Mouse (Mus musculus): ENCODE measurements around the gene Pias1.

- no peak for TF ChIP-seq CTCF (IDR thresholded peaks at IDR 0.05 in 2 of 3, conservative IDR thresholded peaks at IDR 0.05 in 1 of 3; ENCODE audit: control insufficient read depth in 1 of 3, insufficient read depth in 1 of 3, low read depth in 2 of 3, low read length in 3 of 3, poor library complexity in 1 of 3, severe bottlenecking in 1 of 3)
- no peak for TF ChIP-seq MAZ (IDR thresholded peaks at IDR 0.05; ENCODE audit: low read depth, low read length)
- TF ChIP-seq KAT2A (conservative IDR thresholded peaks at IDR 0.05; ENCODE audit: low read depth, low read length), result no peak
- no peak for TF ChIP-seq TBP (IDR thresholded peaks at IDR 0.05; ENCODE audit: low read depth, low read length)
- TF ChIP-seq POLR2A (IDR thresholded peaks at IDR 0.05; ENCODE audit: control insufficient read depth in 1 of 2, insufficient read depth in 1 of 2, low read depth in 1 of 2, low read length in 2 of 2, poor library complexity in 1 of 2), result no peak
- no peak for TF ChIP-seq UBTF (IDR thresholded peaks at IDR 0.05; ENCODE audit: borderline replicate concordance, insufficient read depth, low read depth, low read length)
- TF ChIP-seq EP300 (IDR thresholded peaks at IDR 0.05; ENCODE audit: low read depth in 1 of 2, low read length in 2 of 2), result no peak
- TF ChIP-seq JUND (IDR thresholded peaks at IDR 0.05; ENCODE audit: low read depth, low read length), result no peak
- no peak for TF ChIP-seq TAL1 (IDR thresholded peaks at IDR 0.05; ENCODE audit: low read length)
- no peak for TF ChIP-seq POLR2AphosphoS2 (IDR thresholded peaks at IDR 0.05; ENCODE audit: low read length)
- no peak for TF ChIP-seq ZNF384 (IDR thresholded peaks at IDR 0.05; ENCODE audit: low read depth, low read length)
Measured at GRCm38 (mm10) chr9:63006081-63006820, 18.5 kb upstream of the Pias1 start.

Data from MEL (cell line).